Mouse (Mus musculus) myocyte (in vitro differentiated cells): ENCODE measurements around the gene Zfp764.

ENCODE experiments used
- E2F4 ChIP-seq: IDR thresholded peaks from one replicate; pipeline ENCODE4 v1.6.1; 2011; ENCODE audit warnings: mild to moderate bottlenecking, control low read depth, moderate library complexity; ENCODE audit not compliant: insufficient read depth
- MAX ChIP-seq: IDR thresholded peaks from one replicate; pipeline ENCODE4 v1.6.1; 2011; ENCODE audit warnings: low read depth, mild to moderate bottlenecking, control low read depth
- MYOD1 ChIP-seq, 3 experiments: IDR thresholded peaks; one replicate each; pipeline ENCODE4 v1.6.1; 2011; ENCODE audit warnings: control low read depth in 2 of 3, low read depth in 2 of 3, mild to moderate bottlenecking in 2 of 3, moderate library complexity in 1 of 3; ENCODE audit not compliant: insufficient read length in 2 of 3, control insufficient read depth in 1 of 3
- POLR2A ChIP-seq: IDR thresholded peaks from one replicate; pipeline ENCODE4 v1.6.1; 2011; ENCODE audit warnings: low read depth, mild to moderate bottlenecking, control low read depth, moderate library complexity; ENCODE audit not compliant: insufficient read length
- REST ChIP-seq: IDR thresholded peaks from one replicate; pipeline ENCODE4 v1.6.1; 2011; ENCODE audit warnings: mild to moderate bottlenecking, control low read depth, moderate library complexity; ENCODE audit not compliant: insufficient read depth, insufficient read length
- USF1 ChIP-seq: IDR thresholded peaks from one replicate; pipeline ENCODE4 v1.6.1; 2011; ENCODE audit warnings: low read depth, mild to moderate bottlenecking, control low read depth, moderate library complexity

DNA sequence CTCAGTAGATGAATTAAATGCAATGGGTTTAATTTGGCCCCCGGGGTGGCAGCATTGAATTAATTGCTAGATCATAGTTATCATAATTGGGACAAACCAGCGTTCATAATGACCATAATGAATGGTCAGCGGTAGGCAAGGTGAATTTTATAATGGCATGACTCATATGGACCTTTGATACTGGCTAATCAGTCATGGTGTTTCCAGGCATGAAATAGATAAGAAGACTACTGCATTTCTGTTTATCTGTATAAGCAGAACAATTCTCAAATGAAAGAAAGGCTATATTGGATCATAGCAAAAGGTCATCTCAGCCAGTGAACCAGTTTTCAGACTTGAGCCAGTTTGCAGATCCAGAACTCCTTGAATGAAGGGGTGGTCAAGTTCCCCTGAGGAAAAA is 6.3 kb downstream of the Zfp764 start:
- no peak for TF ChIP-seq MAX
- no peak for TF ChIP-seq USF1
- no peak for TF ChIP-seq REST
- no peak for TF ChIP-seq MYOD1 (IDR thresholded peaks at IDR 0.05; ENCODE audit: control insufficient read depth in 1 of 3, insufficient read length in 2 of 3, low read depth in 2 of 3)
- no peak for TF ChIP-seq POLR2A
- no peak for TF ChIP-seq E2F4
